Mouse (Mus musculus) cerebral cortex, adult 2 months (tissue): ENCODE measurements around the gene 3830406C13Rik.

Source experiments
- WGBS: fragments of 180-500 bp; shearing (Covaris S2); methylation state at CpG from one replicate; pipeline ENCODE4 v1.1.7; 2018; 5-methylcytosine and 5-hydroxymethylcytosine counted together

The 3830406C13Rik gene

GRCm38 (mm10) chr14:12344061-12344745 is 60.2 kb downstream of the 3830406C13Rik start:
- 20% methylated on average over 24 of the region's 24 CpGs for WGBS

DNA sequence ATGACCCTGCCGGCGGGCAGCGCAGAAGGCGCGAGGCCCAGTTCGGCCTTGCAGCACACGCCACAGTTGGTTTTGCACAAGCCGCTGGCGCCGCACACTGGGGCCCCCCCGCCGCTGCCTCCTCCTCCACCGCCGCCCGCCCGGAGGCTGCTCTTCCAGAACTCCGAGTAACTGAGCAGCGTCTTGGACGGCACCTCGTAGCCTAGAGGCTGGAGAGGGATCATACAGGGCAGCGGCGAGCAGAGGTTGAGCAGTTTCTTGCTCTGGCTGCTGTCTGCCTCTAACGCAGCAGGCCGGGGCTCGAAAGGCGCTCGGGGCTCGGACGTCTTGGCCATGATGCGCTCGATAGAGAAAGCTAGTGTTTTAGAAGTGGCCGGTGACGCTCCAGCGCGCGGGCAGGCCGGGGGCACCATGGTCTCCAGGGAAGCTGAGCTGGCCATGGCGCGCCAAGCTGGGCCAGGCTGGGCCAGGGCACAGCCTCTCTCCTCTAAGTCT is 60.8 kb downstream of the 3830406C13Rik start:
- 3% methylated on average over 39 of the region's 39 CpGs for WGBS

DNA sequence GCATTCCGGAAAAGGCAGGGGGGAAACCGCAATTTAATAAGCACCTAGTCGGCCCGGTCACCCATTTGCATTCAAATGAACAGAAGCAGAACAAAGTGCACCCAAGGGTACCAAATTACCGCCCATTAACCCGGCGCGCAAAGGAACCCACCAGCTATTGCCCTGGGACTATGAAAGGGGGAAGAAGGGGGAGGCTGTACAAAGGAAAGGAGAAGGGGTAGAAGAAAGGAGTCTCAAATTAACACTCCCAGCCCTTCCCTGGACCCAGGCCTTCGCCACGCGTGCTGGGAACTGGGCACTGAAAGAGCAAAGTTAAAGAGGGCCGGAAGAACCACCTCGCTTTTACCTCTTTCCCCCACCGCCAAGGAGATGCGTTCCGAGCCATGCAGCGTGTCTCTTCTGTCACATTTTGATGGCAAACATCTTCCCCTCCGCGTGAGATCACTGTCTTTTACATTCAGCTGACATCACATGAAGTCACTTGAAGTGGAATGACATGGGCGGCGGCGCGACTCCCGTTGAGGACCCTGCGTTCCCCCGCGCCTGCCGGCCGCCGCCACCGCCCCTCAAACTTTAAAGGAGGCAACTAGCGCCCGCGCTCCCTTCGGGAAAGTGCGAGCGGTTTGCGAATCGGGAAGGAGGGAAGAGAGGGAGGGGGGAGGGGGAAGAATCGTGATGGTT is 61.4 kb downstream of the 3830406C13Rik start:
- 2% methylated on average over 40 of the region's 40 CpGs for WGBS

DNA sequence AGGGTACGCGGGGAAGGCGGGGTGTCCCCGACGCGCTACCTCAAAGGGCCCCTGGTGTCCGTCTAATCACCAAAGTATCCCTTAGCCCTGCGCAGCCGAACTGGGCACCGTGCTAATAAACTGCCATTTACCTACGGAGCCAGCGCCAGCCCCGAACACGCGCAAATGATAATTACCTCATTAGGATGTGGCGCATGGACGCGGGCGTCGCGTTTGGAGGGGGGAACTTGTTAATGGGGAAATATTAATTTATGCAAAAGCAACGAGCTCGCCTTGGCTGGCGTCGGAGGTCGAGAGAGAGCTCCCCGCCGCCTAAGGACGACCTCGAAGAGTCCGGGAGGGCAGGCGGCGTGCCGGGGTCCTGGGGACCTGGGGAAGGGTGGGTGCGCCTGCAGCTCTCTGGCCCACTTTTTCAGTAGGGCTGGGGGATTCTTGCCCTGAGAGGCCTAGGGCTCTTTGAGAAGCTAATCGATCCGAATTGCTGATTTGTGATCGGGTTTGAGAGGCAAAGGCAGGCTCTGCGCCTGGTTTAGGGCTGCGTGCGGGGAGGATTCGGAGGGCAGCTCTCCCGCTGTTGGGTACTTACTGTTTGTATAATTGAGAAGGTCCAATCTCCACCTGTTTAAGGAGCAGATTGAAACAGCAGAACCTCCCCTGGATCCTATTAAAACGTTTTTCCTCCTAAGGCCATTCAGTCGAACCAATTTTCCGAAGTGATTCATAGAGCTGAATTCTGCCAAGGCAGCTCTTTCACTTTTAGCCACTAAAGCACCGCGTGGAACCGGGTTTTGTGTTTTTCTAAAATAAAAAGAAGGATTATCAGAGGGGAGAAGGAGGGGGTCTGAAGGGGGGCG is 62.3 kb downstream of the 3830406C13Rik start:
- 4% methylated on average over 50 of the region's 50 CpGs for WGBS

DNA sequence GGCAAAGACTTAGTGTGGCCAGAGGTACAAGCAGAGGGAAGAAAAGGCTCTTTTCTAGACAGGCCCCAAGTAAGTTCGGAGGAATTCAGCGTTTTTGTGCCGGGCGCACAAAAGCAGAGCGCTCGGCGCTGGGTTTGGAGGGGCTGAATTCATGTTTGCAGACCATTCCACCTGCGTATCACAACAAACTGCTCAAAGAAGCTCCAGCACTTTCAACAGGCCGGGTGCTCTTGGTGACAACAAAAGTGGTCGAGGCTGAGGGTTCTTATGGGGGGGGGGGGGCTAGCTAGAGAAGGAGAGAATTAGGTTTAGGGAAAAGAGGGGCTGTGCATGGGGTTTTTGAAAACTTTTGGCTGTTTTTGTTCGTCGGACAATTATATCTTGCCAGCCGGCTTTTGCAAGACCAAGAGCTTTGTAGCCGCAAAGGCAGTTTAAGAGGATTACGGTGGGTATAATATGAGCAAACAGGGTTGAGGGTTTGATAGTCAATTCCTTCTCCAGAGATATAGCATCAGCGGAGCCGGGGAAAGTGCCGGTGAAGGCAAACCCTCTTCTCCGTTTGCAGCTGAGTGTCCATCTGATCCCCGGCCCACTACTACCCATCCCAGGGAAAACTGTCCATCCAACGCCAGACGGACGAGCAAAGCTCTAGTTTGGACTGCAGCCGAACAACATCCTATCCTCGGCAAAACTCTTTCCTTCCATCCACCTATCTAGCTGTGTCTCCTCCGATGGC is 63.1 kb downstream of the 3830406C13Rik start:
- 18% methylated on average over 26 of the region's 26 CpGs for WGBS

GRCm38 (mm10) chr14:12348089-12348488 is 64.1 kb downstream of the 3830406C13Rik start, which contains the start of gene Fezf2:
TSS of gene Fezf2 (minus strand) at chr14:12348189.
- 53% methylated on average over 2 of the region's 2 CpGs for WGBS

DNA sequence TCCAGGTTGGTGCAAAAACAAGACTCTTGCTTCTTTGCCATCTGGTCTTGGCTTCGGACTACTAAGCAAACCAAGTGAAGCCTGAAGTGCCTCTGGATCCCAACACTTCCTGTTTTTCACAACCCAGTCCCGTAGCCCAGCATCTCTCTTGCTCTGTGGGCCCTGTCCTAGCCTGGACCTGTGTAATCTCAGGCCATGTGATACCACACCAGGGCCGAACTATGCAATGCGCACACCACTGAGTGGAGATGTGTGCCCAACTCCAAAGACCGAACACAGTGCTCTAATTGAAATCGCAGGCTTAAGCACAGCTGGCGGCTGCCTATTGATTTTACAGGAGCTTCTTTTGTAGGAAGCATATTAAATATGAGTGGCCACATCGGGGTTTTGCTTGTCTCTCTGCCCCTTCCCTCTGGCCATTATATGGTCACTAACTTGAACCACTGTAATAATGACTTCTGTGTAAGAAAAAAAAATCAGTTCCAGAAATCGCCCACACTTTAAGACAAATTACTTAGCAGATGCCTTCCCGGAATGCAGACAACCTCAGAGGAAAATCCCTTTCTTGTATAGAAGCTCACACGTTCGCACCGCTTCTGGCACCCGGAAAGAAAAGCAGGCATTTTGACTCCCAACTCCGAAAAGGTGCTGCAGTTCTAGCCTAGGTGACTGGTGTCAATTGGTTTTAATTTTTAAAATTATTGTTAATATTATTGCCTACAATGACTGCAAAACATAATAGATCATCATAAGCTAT is 65.5 kb downstream of the 3830406C13Rik start:
- WGBS: 54% methylated on average over 15 of the region's 15 CpGs

DNA sequence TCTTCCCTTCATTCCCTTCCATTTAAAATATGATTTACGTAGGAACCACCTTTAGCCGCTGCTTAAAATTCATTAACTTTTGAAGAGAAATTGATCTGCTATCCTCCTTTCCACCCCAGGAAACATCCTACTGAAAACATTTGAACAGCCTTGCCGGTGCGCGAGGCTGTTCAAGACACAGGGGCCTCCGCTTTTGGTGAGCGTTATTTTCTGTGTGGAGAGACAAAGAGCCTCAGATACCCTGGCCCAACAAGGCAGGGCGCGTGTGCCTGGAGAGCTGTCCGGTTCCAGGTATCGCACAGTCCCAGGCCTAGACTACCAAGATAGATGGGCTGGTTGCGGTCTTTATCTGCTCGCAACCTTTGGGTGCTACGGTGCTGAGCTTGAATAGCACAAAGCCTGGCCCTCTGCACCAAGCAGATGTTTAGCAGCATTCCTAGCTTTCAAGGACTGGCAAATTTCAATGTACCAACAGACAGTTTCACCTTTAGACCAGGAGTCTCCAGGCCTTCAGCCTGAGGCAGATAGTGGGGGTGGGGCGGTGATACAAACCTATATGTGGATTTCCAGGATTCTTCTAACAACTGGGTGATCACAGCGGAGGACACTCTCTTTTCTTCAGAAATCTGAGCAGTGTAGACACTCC is 66.4 kb downstream of the 3830406C13Rik start:
- WGBS: 62% methylated on average over 16 of the region's 16 CpGs
